Mouse (Mus musculus) adipocyte (in vitro differentiated cells): ENCODE results near the gene L2hgdh.

Experiments used
- DNase-seq: peaks from one replicate; pipeline ENCODE4 v3.0.0-alpha.2; 2016; ENCODE audit warnings: low spot score

Gene L2hgdh

GRCm38 (mm10) chr12:69729246-69729645 lies 4.6 kb upstream of the L2hgdh start:
- DNase-seq, result no peak

GRCm38 (mm10) chr12:69724018-69724710 lies 509 bp downstream of the L2hgdh start:
- peak; percentile 29 for DNase-seq

- DNase-seq, result no peak
Observed at GRCm38 (mm10) chr12:69723376-69723775, 1.3 kb downstream of the L2hgdh start.

DNA sequence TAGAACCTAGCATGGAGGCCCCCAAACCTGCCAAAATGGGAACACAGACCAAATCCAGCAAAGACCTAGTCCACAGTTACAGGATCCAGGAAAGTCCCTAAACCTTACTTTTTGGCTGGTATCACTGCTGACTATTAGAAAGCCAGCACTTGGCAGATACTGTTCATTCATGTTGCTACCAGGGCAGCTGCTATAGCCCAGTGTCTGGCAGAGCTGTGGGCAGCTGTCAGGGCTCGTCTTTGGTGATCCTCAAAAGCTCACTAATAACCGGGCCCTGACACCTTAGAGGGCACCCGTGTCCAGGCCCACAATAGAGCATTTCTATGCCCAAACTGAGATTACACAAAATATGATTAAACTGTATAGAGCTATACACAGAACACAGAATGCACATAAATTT lies 1.8 kb downstream of the L2hgdh start:
- no peak for DNase-seq

- DNase-seq, result no peak
Observed at GRCm38 (mm10) chr12:69713628-69714027, 11.0 kb downstream of the L2hgdh start.

- no peak for DNase-seq
Observed at GRCm38 (mm10) chr12:69704799-69705458, 19.7 kb downstream of the L2hgdh start.

DNA sequence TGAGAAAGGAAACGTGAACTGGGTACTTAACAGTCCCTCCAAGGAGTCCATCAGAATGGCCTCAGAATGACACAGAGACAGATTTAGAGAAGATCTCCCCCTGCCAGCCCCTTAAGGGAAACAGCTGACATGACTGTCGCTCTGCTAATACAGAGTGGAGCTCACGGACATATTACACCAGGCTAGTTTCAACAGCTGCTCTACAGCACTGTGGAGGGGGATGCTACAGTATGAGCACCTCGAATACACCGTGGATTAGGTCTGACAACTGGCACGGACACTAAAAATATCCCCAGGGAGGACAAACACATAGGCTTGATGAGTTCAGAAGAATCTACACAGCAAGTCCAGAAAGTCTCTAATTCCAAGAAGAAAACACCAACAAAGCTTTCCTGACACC lies 26.3 kb downstream of the L2hgdh start:
- no peak for DNase-seq

DNA sequence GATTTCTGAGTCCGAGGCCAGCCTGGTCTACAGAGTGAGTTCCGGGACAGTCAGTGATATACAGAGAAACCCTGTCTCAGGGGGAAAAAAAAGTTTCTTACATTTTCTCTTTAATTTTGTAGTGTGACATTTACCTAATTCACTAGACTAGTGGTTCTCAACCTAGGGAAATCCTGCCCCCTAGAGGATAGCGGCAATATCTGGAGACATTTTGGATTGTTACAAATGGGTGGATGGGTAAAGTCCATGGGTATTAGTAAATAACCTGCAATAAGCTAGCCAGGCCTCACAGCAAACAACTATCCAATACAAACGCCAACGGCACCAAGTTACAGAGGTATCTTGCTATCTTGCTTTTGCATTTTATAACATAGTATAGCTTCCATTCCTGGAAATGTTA lies 27.9 kb downstream of the L2hgdh start:
- DNase-seq, result peak; percentile 80

DNA sequence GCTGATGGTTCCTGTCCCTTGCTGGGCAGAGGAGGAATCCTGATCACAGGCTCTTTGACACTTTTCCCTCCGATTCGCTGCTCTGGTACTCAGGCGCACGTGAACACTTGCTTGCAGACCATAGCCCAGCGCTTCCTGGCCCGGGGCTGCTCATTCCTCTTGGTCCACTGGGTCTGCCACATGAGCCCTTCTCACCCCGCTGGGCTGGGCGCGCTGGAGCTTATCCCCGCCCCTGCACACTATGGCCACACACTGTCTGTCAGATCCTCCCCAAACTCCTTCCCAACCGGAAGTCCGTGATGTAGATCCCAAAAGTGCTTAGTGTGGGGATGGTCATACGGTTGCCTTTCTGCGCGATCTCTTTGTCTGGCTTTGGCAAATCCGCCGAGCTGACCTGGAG lies 31.2 kb downstream of the L2hgdh start:
- no peak for DNase-seq

GRCm38 (mm10) chr12:69690714-69691113 lies 34.0 kb downstream of the L2hgdh start:
- DNase-seq, result no peak

- no peak for DNase-seq
Observed at GRCm38 (mm10) chr12:69689094-69689493, 35.6 kb downstream of the L2hgdh start.

- no peak for DNase-seq
Observed at GRCm38 (mm10) chr12:69688368-69688767, 36.3 kb downstream of the L2hgdh start.

DNA sequence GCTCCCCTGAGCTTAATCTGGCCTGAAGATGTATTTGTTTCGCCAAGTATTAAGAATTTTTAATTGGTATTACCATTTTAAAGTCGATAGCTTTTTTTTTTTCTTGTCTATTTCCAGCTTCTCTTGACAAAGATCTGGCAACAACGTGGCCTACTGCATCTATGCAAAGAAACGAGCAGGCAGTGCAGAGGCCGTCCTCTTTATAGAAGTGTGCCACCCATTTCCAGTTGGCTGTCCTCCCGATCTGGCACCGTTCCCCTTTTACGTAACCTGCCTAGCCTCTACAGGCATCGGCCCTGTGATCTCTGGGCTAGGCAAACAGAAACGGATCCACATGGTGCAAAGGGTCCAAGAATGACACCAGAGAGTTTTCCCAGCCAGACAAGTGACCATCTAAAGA lies 41.1 kb downstream of the L2hgdh start:
- peak; percentile 99 for DNase-seq

DNA sequence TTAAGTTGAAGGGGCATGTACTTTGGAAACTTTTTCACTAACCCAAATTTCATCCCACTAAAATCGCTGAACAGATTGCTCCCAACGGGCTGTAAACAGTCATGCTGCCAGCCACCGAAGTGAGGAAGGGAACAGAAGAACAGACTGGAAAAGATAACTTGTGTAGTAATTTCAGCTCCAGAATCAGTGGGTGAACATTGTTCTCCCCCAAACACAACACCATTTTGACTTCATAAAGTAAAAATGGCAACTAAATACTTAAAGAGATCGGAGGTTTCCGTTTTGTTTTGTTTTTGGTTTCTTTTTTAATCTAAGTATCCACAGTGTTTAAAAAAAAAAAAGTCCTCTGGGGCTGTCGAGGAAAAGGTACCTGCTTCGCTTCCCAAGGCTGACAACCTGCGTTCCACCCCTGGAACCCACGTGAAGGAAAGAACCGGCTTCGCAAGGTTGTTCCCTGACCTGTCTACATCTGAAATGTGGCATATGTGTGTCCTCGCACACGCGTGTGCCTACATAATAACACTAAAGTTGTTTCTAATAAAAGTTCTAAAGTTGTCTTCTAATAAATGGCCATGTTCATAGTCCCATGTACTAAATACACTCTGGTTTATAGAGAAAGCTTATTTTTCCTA lies 41.8 kb downstream of the L2hgdh start:
- DNase-seq, result peak; percentile 59

- peak; percentile 84 for DNase-seq
Observed at GRCm38 (mm10) chr12:69682065-69682787, 42.4 kb downstream of the L2hgdh start.

GRCm38 (mm10) chr12:69681566-69682061 lies 43.1 kb downstream of the L2hgdh start, which contains the start of gene Sos2:
TSS of gene Sos2 (minus strand) at chr12:69681852.
- DNase-seq, result peak; percentile 35

GRCm38 (mm10) chr12:69680635-69681565 lies 43.8 kb downstream of the L2hgdh start:
- peak; percentile 73 for DNase-seq

GRCm38 (mm10) chr12:69676157-69676556 lies 48.5 kb downstream of the L2hgdh start:
- DNase-seq, result no peak

DNA sequence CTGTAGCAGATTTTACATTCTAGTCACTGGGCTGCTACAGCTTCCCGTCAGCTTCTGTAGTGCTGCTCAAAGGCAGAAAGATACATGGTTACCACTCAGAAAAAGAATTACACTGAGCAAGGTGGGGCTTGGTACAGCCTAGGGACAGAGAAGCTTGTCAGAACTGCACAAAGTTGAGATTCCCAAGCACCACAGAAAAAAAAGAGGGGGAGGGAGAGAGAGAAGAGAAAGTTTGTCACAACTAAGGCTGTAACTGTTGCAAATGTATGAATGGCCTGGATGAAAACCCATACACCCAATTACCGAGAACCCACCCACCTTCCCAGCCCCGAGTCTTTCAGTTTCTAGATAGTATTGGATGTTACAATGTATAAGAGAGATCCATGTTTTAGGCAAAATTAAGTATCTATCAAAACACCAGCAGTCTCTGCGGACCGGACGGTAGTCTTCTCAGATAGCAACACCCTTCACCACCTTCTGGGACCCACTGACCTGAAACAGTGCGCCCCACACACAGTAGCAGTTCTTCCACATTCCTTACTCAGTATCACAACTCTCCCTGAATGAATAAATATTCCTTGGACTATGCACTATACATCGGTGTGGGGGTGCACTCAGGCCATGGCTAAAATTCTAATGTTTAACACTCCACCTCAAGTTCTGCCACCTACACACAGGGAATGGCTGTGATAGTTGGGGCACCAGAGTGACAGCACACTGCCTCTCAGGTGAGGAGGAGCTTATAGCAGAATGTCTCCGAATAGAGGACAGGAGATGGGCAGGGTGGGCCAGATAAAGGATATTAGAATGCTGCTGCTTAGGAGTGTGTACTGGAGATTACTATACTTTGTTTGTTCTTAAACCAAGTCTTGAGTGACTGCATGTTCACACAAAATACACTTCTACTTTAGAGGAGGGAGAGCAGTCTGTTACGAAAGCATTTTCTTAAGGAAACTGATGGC lies 49.8 kb downstream of the L2hgdh start:
- DNase-seq, result peak; percentile 28

- peak; percentile 52 for DNase-seq
Observed at GRCm38 (mm10) chr12:69674176-69674575, 50.5 kb downstream of the L2hgdh start.
